Mouse (Mus musculus) kidney, adult 18-20 months (tissue): ENCODE measurements around the gene Col18a1.

Source experiments
- DNase-seq: peaks from one replicate; pipeline ENCODE4 v3.0.0; 2021

Col18a1 gene

DNA sequence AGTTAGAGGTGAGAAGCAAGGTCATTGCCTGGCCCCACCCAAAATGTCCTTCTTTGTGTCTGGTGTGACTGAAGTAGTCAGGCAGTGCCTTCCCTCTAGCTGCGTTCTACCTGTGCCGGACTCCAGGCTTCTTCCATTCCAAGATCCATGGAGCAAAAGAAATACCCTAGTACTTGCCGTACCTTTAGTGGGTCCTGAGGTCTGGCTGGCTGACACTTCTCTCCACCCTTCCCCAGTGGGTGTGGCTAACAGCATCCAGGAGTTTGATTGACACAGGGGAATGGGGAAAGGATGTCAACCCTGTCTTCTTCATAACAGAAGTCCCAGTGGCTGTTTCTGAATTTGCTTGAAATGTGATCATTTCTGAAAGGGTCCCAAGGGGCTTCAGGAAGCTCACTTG is 117.7 kb downstream of the Col18a1 start:
- no peak for DNase-seq

- DNase-seq, result peak; percentile 30
Measured at GRCm38 (mm10) chr10:77048196-77048595, 118.2 kb downstream of the Col18a1 start.

DNA sequence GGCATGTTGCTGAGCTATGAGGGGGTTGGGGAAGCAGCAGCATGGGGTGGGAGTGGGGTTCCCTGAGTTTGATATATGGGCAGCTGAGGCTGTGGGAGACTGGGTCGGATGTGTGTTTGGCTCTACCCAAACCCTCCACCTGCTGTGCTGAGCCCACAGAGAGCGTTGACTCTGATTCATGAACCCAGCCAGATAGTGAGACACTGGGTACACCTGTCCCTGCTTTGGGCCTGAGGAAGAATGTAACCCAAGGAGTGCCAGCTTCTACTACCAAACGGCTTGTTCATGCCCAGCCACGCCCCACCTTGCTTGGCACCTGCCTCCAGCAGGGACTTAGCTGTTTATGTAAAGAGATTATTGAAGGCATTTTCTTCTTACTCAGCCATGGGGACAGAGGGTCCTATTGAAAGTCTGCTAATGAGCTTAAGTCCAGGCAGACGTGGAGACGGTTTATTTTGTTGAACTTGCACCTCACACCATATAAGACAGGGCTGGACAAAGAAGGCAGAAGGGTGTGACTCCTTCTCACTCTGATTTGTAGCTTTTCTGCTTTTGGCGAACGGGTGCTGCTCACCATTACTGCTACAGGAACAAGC is 127.7 kb downstream of the Col18a1 start:
- DNase-seq, result no peak

DNA sequence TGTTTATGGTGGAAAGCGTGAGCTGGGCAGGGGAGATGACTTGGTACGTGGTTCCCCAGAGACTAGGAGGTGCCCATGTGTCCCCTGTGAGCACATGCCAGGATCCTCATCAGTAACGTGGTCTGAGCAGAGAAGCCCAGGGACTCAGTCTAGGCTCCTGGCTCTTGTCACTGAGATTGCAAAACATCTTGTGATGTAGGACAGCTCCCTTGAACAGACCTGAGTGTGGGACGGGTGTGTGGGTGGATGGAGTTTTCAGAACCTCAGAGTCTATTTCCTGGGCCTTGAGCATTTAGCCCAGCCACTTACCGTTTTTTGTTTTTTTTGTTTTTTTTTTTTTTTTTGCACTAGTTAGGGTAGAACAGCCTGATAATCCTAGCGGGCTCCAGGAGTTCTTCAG is 130.9 kb downstream of the Col18a1 start:
- DNase-seq, result no peak

- DNase-seq, result peak; percentile 61
Measured at GRCm38 (mm10) chr10:77033323-77034025, 132.9 kb downstream of the Col18a1 start.

GRCm38 (mm10) chr10:77032591-77033322 is 133.6 kb downstream of the Col18a1 start:
- peak; percentile 96 for DNase-seq

GRCm38 (mm10) chr10:77031768-77032375 is 134.5 kb downstream of the Col18a1 start, which contains the start of gene Slc19a1:
Slc19a1 (plus strand) TSS chr10:77032241.
- DNase-seq, result peak; percentile 69

- no peak for DNase-seq
Measured at GRCm38 (mm10) chr10:77030666-77031065, 135.7 kb downstream of the Col18a1 start.

GRCm38 (mm10) chr10:77029761-77030160 is 136.6 kb downstream of the Col18a1 start:
- peak; percentile 63 for DNase-seq

DNA sequence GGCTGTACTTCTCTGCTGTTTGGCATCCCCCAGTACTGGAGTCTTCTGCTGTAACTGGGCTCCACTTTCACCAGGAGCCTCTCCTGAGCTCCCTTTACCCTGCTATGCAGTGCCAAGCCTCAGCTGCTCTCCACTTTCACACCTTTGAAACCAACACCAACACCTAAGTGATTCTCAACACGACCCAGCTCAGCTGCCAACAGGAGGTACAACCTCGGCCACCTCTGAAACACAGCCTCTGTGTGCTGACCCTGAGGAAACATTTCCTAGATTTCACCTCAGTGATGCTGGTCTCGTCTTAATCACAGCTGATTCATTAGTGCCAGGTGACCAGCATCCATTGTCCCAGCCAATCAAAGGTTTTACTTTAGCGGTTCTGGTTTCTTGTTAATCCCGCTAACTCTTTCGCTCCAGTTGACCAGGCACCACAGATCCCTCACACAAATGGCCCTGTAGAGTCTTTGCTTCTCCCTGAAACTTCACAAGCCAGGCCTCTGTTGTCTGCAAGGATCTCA is 137.5 kb downstream of the Col18a1 start:
- DNase-seq, result peak; percentile 37

DNA sequence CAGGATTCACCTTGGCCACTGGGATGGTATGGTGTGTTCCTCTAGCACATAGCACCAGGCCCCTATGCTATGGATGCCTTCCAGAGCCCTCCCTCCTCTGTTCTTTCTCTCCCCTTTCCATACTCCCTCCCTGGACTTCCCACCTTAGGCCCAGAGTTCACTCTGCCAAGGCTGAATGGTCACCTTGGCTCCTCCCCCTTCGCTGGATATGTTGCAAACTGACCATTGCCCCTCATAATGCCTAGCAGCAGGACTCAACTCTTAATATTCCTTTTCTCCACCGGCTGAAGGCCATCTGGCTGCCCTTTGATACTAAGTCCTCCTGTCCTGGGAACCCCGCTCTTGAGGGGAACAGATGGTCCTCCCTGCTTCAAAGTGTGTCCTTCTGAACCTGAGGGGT is 139.4 kb downstream of the Col18a1 start:
- DNase-seq, result peak; percentile 80

GRCm38 (mm10) chr10:77024231-77024630 is 142.1 kb downstream of the Col18a1 start:
- no peak for DNase-seq

DNA sequence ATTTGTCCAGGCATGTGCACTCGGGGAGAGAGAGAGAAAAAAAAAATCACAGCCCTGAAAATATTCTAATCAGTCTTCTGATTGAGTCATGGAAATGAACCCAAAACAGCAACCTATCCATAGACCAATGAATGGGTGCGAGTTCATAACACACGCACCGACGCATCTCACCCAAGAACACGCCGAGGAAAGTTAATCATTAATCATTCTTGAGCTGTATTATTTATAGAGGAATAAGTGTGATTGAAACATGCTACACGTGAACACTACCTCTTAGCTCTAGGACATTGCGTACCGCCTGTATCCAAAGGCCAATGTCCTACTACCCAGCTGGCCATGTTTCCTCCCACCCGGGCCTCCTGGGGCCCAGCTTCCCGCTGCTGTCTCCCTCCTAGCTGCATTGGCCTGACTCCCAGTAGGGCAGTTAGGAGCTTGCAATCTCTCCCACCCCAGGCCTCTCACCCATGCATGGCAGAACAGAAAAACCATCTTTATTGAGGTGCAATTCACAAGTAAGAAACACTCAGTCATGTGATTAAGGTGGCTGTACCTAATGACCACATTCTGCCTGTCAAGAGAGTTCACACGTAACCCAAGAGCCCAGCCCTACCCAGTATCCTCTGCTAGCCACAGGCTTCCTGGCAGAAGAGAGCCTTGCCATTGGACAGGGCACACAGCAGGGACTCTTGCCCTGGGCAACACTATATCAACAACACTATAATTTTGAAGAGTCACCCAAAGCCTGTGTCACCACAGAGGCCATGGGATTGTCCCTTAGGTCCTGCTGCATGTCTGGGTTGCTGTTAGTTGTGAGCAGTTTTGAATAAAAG is 143.8 kb downstream of the Col18a1 start:
- peak; percentile 83 for DNase-seq

- DNase-seq, result peak; percentile 84
Measured at GRCm38 (mm10) chr10:77021399-77022052, 144.8 kb downstream of the Col18a1 start.

DNA sequence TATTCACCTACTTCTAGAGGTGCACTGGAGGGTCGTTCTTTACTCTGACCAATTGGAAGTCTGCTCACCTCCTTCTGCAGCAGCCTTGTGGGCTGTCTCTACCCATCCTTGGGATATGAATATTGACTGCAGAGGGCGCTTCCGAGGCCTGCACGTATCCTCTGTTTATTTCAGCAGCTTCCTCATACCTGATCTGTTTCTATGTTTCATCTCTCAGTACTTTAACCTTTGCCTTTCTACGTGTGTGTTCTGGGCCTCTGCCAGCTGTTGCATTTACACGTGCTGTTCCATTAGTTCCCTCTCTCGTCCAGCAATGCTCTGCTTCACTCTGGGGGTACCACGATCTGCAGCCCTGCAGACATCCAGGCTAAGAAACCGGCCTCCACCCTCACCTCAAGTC is 148.7 kb downstream of the Col18a1 start:
- DNase-seq, result peak; percentile 40

DNA sequence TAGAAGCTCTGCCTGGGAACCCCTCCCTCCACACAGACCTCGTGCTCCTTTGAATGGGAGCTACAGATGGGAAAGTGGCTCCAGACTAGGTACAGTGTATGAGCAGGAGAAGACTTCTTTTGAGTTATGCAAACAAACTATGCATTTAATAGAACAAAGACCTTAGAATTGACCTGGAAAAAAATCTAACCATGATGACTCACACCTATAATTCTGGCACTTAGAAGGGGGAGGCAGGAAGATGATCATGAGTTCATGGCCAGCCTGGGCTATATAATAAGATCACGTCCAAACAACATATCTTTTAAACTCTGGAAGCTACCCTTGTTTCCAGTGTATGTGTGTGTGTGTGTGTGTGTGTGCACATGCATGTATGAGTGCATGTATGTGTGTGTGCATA is 149.3 kb downstream of the Col18a1 start:
- no peak for DNase-seq

DNA sequence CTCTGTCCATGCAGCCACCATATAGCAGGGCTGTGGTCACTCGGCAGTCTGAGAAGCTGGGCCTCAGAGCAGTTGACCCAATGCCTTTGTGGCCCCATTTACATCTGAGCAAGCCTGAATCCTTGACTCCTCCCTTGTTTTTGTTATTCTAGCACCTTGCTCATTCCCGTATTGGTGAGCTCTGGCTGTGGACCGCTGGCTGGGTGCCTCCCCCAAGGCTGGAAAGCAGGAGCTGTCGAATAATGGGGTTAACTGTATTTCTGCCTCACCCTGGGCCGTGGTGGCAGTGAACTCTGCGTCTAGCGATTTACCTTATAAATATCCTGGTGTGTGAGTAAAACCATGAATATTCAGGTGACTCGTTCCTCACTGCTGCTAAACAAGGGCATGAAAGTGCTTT is 149.8 kb downstream of the Col18a1 start:
- DNase-seq, result no peak

DNA sequence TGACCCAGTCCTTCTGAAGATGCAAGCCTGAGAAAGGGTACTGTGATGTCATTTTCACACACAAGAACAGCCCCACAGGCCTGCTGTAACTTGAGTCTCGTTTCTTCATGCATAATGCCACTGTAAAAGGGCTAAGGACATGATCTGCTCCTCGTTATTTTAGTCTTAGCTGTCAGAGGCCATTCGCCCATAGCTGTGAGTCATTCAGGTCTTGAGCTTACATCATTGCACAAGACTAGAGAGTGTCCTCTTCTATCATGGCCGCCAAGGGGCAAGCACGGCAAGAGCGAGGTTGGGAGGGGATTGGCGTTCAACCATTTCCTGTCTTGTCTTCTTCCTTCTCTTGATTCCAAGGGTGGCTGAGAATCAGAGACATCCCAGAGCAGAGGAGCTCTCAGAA is 150.3 kb downstream of the Col18a1 start:
- DNase-seq, result no peak

DNA sequence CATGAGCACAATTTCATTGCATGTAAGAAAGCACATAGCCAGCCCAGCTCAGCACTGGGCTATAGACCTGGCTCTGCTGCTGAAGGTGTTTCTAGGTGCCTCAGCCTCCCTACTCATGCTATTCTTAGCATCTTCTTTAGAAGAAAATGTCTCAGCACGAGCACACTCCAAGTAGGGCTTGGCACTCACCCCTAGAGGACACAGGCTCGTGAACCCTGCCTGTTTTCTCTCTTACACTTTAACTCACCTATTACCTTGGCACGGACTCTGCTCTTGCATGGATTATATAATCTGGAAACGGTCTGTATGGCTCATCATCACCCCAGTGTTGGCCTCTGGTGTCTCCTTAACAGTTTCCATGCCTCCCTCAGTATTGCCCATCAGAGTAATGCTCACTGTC is 154.7 kb downstream of the Col18a1 start:
- DNase-seq, result peak; percentile 52

GRCm38 (mm10) chr10:77008698-77009097 is 157.7 kb downstream of the Col18a1 start:
- DNase-seq, result no peak

DNA sequence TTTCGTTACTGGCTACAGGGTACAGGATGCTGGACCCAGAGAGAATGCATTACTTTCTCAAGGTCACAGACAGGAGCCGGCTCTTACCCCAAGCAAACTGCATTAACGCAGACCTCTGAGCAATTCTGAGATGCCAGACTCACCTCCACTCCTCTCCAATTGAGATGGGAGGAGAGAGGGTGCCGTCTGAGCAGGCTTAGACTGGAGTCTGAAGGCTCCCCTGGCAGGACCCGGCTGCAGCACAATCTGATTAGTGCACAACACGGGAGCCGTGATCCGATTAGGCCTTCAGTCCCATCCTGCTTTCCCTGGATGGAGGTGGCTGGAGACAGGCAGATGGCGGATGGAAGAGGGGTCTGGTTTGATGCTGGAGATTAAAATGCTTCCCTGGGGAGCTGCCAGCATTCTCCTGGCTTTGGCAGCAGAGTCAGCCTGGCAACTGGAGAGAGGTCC is 158.2 kb downstream of the Col18a1 start:
- peak; percentile 76 for DNase-seq
